Mouse (Mus musculus): ENCODE data around the gene Ess2. TPM values are rescaled to one million over a fixed set of nuclear protein-coding genes. Genes with fewer than 3 reads are reported as not detected.

The Ess2 gene
- polyA plus RNA-seq, 1 experiment: 45.5 TPM

- Histone ChIP-seq H3K4me1 (replicated peaks; ENCODE audit: control insufficient read depth, insufficient read depth, low read length) (no peaks in the 10 kb centered on the region), H3K36me3 (ENCODE audit: control insufficient read depth, insufficient read depth, low read length) (peaks cover 80% of the 10 kb centered on the region), H3K4me3 (ENCODE audit: control insufficient read depth, insufficient read depth, low read length) (no peak overlapping the region), H3K27me3 (ENCODE audit: control insufficient read depth, insufficient read depth, low read length) (no peaks in the 10 kb centered on the region), H3K27ac (ENCODE audit: control insufficient read depth, insufficient read depth, low read length) (no peak overlapping the region)
- TF ChIP-seq CTCF (IDR thresholded peaks at IDR 0.05; ENCODE audit: borderline replicate concordance, control insufficient read depth, extremely low read depth, insufficient read depth, low read length, poor library complexity) (no peak), POLR2A (IDR thresholded peaks at IDR 0.05; ENCODE audit: control insufficient read depth, extremely low read depth, insufficient read depth, low read length, poor library complexity) (no peak)
- no peak for DNase-seq
- WGBS: 97% methylated on average over 2 of the region's 2 CpGs
Measured at GRCm38 (mm10) chr16:17853263-17853662, 57.9 kb downstream of the Ess2 start.

DNA sequence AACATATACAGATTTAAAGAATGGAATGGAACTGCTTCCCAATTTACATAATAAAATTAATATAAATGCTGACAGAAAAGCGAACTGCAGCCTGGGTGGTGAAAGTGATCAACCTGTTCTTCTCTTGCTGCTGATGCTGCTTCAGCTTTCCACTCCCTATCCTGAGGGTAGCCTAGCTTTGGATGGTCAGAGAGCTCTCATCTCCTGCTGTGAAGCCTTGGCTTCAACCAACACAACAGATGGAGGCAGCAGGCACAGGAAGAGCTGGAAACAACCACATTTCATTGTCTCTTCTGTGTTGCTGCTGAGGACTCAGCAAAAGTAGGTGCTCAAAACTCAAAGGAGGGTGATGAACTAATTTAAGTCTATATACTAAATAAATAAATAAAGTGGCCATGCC lies 59.3 kb downstream of the Ess2 start:
- no peaks in the 10 kb centered on the region for H3K27me3 ChIP-seq (ENCODE audit: control insufficient read depth, insufficient read depth, low read length)
- peaks cover 76% of the 10 kb centered on the region for H3K36me3 ChIP-seq (ENCODE audit: control insufficient read depth, insufficient read depth, low read length)
- no peak for TF ChIP-seq CTCF (IDR thresholded peaks at IDR 0.05; ENCODE audit: borderline replicate concordance, control insufficient read depth, extremely low read depth, insufficient read depth, low read length, poor library complexity)
- H3K4me3 ChIP-seq (ENCODE audit: control insufficient read depth, insufficient read depth, low read length): no peak overlapping the region
- H3K27ac ChIP-seq (ENCODE audit: control insufficient read depth, insufficient read depth, low read length): no peak overlapping the region
- H3K4me1 ChIP-seq (replicated peaks; ENCODE audit: control insufficient read depth, insufficient read depth, low read length): no peaks in the 10 kb centered on the region
- WGBS: 98% methylated on average over 1 of the region's 1 CpGs
- no peak for DNase-seq

DNA sequence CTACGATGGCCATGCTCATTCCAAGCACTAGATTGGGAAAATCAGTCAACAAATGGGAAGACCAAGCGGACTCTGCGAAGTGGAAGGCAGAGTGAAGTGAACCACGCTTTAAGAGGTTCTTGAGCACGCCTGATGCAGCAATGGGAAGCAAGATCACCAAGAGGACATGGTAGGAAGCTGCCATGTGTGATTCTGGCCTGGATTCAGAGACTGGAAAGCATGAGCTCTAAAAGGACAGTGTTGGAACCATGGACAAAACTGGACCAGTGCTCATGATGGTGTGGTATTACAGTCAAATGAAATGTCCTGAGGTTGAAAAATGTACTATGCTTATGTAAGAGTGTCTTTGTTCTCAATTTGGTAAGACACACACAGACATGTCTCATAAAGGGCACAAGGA lies 59.8 kb downstream of the Ess2 start:
- H3K4me3 ChIP-seq (ENCODE audit: control insufficient read depth, insufficient read depth, low read length): no peak overlapping the region
- H3K36me3 ChIP-seq (ENCODE audit: control insufficient read depth, insufficient read depth, low read length): peaks cover 76% of the 10 kb centered on the region
- H3K27ac ChIP-seq (ENCODE audit: control insufficient read depth, insufficient read depth, low read length): no peak overlapping the region
- no peaks in the 10 kb centered on the region for H3K4me1 ChIP-seq (replicated peaks; ENCODE audit: control insufficient read depth, insufficient read depth, low read length)
- 96% methylated on average over 5 of the region's 5 CpGs for WGBS
- no peak for DNase-seq
- H3K27me3 ChIP-seq (ENCODE audit: control insufficient read depth, insufficient read depth, low read length): no peaks in the 10 kb centered on the region
- TF ChIP-seq POLR2A (IDR thresholded peaks at IDR 0.05; ENCODE audit: control insufficient read depth, extremely low read depth, insufficient read depth, low read length, poor library complexity) (no peak), CTCF (IDR thresholded peaks at IDR 0.05; ENCODE audit: borderline replicate concordance, control insufficient read depth, extremely low read depth, insufficient read depth, low read length, poor library complexity) (no peak)

Other genes with a start within 250 kb of the Ess2 start
- 286 and 308 TPM in 2 replicates for gene Med15, start 178.5 kb downstream of the Ess2 start, polyA plus RNA-seq (2012; rRNA removed)
- 72.7 and 75.1 TPM in 2 replicates for gene Klhl22, start 151.7 kb downstream of the Ess2 start, polyA plus RNA-seq (2012; rRNA removed)
- 41.0 and 41.2 TPM in 2 replicates for gene Scarf2, start 114.1 kb downstream of the Ess2 start, polyA plus RNA-seq (2012; rRNA removed)
- not detected in 2 replicates for gene B830017H08Rik, start 78.2 kb downstream of the Ess2 start, polyA plus RNA-seq (2012; rRNA removed)
- 22.4 and 27.4 TPM in 2 replicates for gene Car15, start 73.0 kb downstream of the Ess2 start, polyA plus RNA-seq (2012; rRNA removed)
- gene Gm20518, start 19.7 kb downstream of the Ess2 start, polyA plus RNA-seq (2012; rRNA removed): 4.1 and 4.9 TPM in 2 replicates
- 0.06 and 0.12 TPM in 2 replicates for gene Tssk1, start 17.1 kb downstream of the Ess2 start, polyA plus RNA-seq (2012; rRNA removed)
- 214 and 215 TPM in 2 replicates for gene Dgcr2, start 12.8 kb downstream of the Ess2 start, polyA plus RNA-seq (2012; rRNA removed)
- gene Tssk2, start 12.7 kb downstream of the Ess2 start, polyA plus RNA-seq (2012; rRNA removed): 0.35 TPM in 1 of 2 replicates, not detected in the other
- gene Gsc2, start 3.7 kb upstream of the Ess2 start, polyA plus RNA-seq (2012; rRNA removed): 0.10 and 0.13 TPM in 2 replicates
- gene Slc25a1, start 16.9 kb upstream of the Ess2 start, polyA plus RNA-seq (2012; rRNA removed): 126 and 151 TPM in 2 replicates
- gene Vpreb2, start 69.1 kb upstream of the Ess2 start, polyA plus RNA-seq (2012; rRNA removed): 0.49 TPM in 1 of 2 replicates, not detected in the other
- 110 and 117 TPM in 2 replicates for gene Dgcr6, start 141.5 kb upstream of the Ess2 start, polyA plus RNA-seq (2012; rRNA removed)
- 74.1 and 84.2 TPM in 2 replicates for gene Prodh, start 178.9 kb upstream of the Ess2 start, polyA plus RNA-seq (2012; rRNA removed)
- 5.7 and 6.6 TPM in 2 replicates for gene Rtn4r, start 216.3 kb upstream of the Ess2 start, polyA plus RNA-seq (2012; rRNA removed)